Mouse (Mus musculus): ENCODE data around the gene Brf1. TPM values are rescaled to one million over a fixed set of nuclear protein-coding genes. Genes with fewer than 3 reads are reported as not detected.

The Brf1 gene
- polyA plus RNA-seq (2012; rRNA removed) = 63.9 and 67.1 TPM in 2 replicates

GRCm38 (mm10) chr12:113000294-113001132, at the start of gene Brf1:
TSS of gene Brf1 (minus strand) at chr12:113000704.
- peak; percentile 99 for DNase-seq (ENCODE audit: low read depth)
- TF ChIP-seq CTCF (IDR thresholded peaks at IDR 0.05; ENCODE audit: borderline replicate concordance, extremely low read depth, insufficient read depth, insufficient read length) (no peak), POLR2A (IDR thresholded peaks at IDR 0.05; ENCODE audit: borderline replicate concordance, extremely low read depth, insufficient read depth, insufficient read length, poor library complexity, severe bottlenecking) (peak; percentile 93)

GRCm38 (mm10) chr12:113049836-113050235, 49.3 kb upstream of the Brf1 start:
- no peak for DNase-seq (ENCODE audit: low read depth)
- TF ChIP-seq CTCF (IDR thresholded peaks at IDR 0.05; ENCODE audit: borderline replicate concordance, extremely low read depth, insufficient read depth, insufficient read length) (no peak), POLR2A (IDR thresholded peaks at IDR 0.05; ENCODE audit: borderline replicate concordance, extremely low read depth, insufficient read depth, insufficient read length, poor library complexity, severe bottlenecking) (no peak)

- no peak for DNase-seq (ENCODE audit: low read depth)
- TF ChIP-seq CTCF (IDR thresholded peaks at IDR 0.05; ENCODE audit: borderline replicate concordance, extremely low read depth, insufficient read depth, insufficient read length) (no peak), POLR2A (IDR thresholded peaks at IDR 0.05; ENCODE audit: borderline replicate concordance, extremely low read depth, insufficient read depth, insufficient read length, poor library complexity, severe bottlenecking) (no peak)
Measured at GRCm38 (mm10) chr12:113048103-113048502, 47.6 kb upstream of the Brf1 start.

GRCm38 (mm10) chr12:113046861-113047260, 46.4 kb upstream of the Brf1 start:
- peak; percentile 5 for DNase-seq (ENCODE audit: low read depth)

GRCm38 (mm10) chr12:113044916-113045677, 44.6 kb upstream of the Brf1 start:
- DNase-seq (ENCODE audit: low read depth) = peak; percentile 31

More at GRCm38 (mm10) chr12:113046861-113047260, 46.4 kb upstream of the Brf1 start:
- no peak for TF ChIP-seq POLR2A (IDR thresholded peaks at IDR 0.05; ENCODE audit: borderline replicate concordance, extremely low read depth, insufficient read depth, insufficient read length, poor library complexity, severe bottlenecking)
- TF ChIP-seq CTCF (IDR thresholded peaks at IDR 0.05; ENCODE audit: borderline replicate concordance, extremely low read depth, insufficient read depth, insufficient read length) = no peak

GRCm38 (mm10) chr12:113042543-113042942, 42.0 kb upstream of the Brf1 start:
- DNase-seq (ENCODE audit: low read depth) = no peak
- TF ChIP-seq CTCF (IDR thresholded peaks at IDR 0.05; ENCODE audit: borderline replicate concordance, extremely low read depth, insufficient read depth, insufficient read length) (no peak), POLR2A (IDR thresholded peaks at IDR 0.05; ENCODE audit: borderline replicate concordance, extremely low read depth, insufficient read depth, insufficient read length, poor library complexity, severe bottlenecking) (no peak)

More at GRCm38 (mm10) chr12:113044916-113045677, 44.6 kb upstream of the Brf1 start:
- no peak for TF ChIP-seq CTCF (IDR thresholded peaks at IDR 0.05; ENCODE audit: borderline replicate concordance, extremely low read depth, insufficient read depth, insufficient read length)
- TF ChIP-seq POLR2A (IDR thresholded peaks at IDR 0.05; ENCODE audit: borderline replicate concordance, extremely low read depth, insufficient read depth, insufficient read length, poor library complexity, severe bottlenecking) = no peak

- DNase-seq (ENCODE audit: low read depth) = peak; percentile 88
- TF ChIP-seq POLR2A (IDR thresholded peaks at IDR 0.05; ENCODE audit: borderline replicate concordance, extremely low read depth, insufficient read depth, insufficient read length, poor library complexity, severe bottlenecking) (no peak), CTCF (IDR thresholded peaks at IDR 0.05; ENCODE audit: borderline replicate concordance, extremely low read depth, insufficient read depth, insufficient read length) (no peak)
Measured at GRCm38 (mm10) chr12:113041481-113042439, 41.3 kb upstream of the Brf1 start.

- TF ChIP-seq POLR2A (IDR thresholded peaks at IDR 0.05; ENCODE audit: borderline replicate concordance, extremely low read depth, insufficient read depth, insufficient read length, poor library complexity, severe bottlenecking) (no peak), CTCF (IDR thresholded peaks at IDR 0.05; ENCODE audit: borderline replicate concordance, extremely low read depth, insufficient read depth, insufficient read length) (no peak)
- DNase-seq (ENCODE audit: low read depth) = no peak
Measured at GRCm38 (mm10) chr12:113038414-113038813, 37.9 kb upstream of the Brf1 start.

GRCm38 (mm10) chr12:113036996-113037395, 36.5 kb upstream of the Brf1 start:
- TF ChIP-seq CTCF (IDR thresholded peaks at IDR 0.05; ENCODE audit: borderline replicate concordance, extremely low read depth, insufficient read depth, insufficient read length) (no peak), POLR2A (IDR thresholded peaks at IDR 0.05; ENCODE audit: borderline replicate concordance, extremely low read depth, insufficient read depth, insufficient read length, poor library complexity, severe bottlenecking) (no peak)
- DNase-seq (ENCODE audit: low read depth) = no peak

GRCm38 (mm10) chr12:113035093-113035492, 34.6 kb upstream of the Brf1 start:
- DNase-seq (ENCODE audit: low read depth) = no peak
- TF ChIP-seq POLR2A (IDR thresholded peaks at IDR 0.05; ENCODE audit: borderline replicate concordance, extremely low read depth, insufficient read depth, insufficient read length, poor library complexity, severe bottlenecking) = no peak
- no peak for TF ChIP-seq CTCF (IDR thresholded peaks at IDR 0.05; ENCODE audit: borderline replicate concordance, extremely low read depth, insufficient read depth, insufficient read length)

Measured in brain, embryonic 14.5 days (tissue).